Mouse (Mus musculus) adrenal gland, postnatal 14 days (tissue): Measurements from ENCODE around the gene Chst11. TPM values are rescaled to one million over a fixed set of nuclear protein-coding genes. Genes with fewer than 3 reads are reported as not detected.

ENCODE experiments used
- DNase-seq: peaks from one replicate; pipeline ENCODE4 v3.0.0; 2021; ENCODE audit warnings: mixed read lengths
- total RNA-seq: library from RNA; stranded (reverse); gene quantifications from 2 replicates; pipeline ENCODE4 v1.2.3, GENCODE M21; 2021

The Chst11 gene
- total RNA-seq, 1 experiment from 2014 or later: 31.8 TPM

DNA sequence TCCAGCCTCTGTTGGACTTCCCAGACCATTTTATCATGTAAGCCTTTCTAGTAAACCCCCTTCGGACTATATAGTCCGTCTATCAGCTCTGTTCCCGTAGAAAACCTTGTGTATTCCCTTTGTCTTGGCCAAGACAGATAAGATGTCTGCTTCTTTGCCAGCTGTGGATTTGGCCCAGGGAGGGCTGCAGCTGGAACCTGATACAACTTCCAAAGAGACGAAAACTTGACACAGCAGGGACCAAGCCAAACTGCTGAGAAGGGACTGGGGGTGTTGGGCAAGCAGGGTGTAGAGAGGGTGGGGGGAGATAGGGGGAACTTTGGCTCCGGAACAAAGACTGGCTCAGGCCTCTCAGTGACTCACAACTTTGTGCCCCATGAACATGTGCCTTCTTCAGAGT, 232.0 kb downstream of the Chst11 start:
- no peak for DNase-seq

DNA sequence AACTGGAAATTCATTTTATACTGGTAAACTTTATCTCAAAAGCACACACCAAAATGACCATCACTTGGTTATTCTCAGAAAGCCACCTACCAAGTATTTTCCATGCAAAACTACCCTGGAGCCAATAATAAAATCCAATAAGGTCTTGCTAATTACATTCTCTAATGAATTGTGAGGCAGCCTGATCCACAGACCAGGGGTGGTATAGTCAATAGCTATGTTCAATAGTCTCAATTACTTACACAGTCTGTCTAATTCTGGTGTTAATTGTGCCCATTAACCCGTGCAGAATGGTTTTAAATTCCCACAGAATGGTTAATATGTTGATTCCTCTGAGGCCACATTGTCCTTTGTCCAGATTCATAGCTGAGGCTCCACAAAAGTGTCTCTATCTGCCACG, 233.5 kb downstream of the Chst11 start:
- no peak for DNase-seq

DNA sequence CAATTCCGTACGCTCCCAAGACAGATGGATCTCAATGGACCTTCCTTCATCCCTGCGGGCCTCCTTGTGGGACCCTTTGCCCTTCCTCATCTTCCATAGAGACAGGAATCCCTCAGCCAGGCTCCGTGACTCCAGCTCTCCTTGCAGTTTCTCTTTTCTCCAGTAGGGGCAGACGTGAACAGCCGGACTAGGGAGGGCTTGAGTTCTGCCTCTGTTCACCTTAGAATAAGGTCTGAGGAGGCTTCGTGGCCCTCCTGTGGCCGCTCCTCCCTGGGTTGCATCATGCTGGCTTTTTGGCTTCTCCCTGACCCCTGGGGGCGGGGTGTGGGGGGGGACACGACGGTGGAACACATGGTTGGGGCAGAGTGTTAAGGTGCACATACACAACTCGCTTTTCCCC, 234.4 kb downstream of the Chst11 start:
- DNase-seq: peak; percentile 70

DNA sequence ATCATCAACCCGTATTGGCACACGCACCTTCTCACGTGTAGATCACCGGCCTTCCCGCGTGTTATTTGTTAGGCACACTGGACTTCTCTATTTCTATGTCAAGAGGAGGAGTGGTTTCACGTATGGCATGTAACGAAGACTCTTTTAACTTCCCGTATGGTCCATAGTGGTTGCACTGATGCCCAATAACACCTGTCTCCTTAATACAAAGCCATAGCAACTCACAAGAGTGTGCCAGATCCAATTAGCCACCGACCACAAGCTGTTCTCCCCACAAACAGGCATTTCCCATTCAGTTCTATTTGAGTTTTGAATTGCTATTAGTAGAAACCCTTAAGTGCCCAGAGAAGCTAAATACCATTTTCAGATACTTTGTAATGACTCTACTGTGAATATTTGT, 234.9 kb downstream of the Chst11 start:
- DNase-seq: no peak

DNA sequence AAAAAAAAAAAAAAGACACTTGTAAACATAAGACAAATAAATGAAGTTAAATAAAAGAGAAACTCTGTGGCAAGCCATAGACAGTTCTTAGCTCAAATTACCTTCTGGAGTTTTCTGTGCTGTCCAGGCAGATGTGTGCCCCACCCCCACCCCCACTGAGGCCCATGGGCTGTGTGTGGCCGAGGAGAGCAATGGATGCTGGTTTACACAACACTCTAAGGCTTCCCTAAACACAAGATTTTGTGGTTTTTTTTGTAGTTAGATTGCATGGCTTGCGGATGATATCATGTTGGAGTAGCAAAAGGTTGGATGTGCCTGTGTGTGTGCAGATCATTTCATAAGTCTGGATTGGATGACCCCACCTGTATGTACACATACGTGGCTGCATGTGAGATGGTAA, 235.5 kb downstream of the Chst11 start:
- DNase-seq: no peak

DNA sequence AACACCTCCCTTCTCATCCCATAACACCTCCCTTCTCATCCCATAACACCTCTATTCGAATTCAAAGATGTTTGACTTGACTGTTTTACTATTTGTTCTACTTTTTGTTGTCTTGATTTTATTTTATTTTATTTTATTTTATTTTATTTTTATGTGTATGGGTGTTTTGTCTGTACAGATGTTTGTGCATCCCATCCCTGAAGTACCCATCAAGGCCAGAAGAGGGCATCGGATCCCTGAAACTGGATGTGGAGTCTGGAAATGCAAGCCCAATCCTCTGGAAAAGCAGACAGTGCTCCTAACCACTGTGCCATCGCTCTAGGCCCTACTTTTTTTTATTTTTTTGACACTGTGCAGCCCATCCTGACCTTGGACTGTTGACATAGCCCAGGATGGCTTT, 239.7 kb downstream of the Chst11 start:
- peak; percentile 25 for DNase-seq

DNA sequence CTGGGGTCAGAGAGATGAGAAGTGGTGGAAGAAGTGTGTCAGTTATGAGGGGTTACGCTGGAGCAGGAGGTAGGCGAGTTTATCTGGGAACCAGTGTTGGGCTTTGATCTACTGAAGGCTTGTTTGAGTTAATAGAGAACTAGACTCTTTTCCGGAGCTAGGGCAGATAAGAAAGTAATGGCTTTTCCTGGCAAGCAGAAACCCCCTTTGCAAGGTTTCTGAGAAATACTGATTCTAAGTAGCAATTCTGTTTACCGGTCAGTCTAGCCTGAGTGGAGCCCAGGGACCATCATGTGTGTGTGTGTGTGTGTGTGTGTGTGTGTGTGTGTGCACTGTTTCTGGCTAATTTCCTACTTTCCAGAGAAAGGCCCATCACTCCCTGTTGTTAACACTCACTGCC, 243.3 kb downstream of the Chst11 start:
- no peak for DNase-seq

DNA sequence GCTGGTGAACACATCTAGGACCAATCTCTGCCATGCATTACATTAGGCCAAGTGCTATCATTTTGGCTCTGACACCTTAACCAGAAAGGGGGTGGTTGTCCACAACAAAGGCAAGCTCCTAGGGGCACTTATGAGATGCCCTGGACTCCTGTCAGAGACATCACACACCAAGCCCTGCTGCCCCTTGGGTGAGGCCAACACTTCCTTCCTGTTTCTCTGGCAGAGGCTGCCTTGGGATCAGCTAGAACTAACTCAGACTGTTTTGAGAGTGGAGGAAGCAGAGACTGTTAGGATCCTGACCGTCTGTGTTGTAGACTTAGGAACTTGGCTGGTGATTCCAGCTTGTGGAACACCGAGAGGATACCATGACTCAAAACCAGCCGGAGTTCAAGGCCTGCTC, 248.7 kb downstream of the Chst11 start:
- DNase-seq: no peak

DNA sequence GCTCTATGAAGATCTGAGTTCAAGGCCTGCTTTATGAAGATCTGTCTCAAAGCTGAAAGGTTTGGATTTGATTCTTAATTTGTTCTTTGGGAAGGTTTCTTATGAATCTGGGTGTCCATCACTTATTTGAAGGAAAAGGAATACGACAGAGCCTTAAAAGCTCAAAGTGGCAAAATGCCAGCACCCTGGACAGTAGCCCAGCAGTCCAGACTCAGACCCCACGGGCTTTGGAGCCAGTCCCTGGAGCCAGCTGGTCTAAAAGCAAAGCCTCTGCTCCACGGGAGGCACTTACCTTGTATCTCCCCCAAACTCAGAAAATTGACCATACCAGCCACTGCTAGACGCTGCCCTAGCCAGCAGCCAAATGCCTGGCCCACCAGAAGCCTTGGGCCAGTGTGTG, 249.1 kb downstream of the Chst11 start:
- peak; percentile 16 for DNase-seq

DNA sequence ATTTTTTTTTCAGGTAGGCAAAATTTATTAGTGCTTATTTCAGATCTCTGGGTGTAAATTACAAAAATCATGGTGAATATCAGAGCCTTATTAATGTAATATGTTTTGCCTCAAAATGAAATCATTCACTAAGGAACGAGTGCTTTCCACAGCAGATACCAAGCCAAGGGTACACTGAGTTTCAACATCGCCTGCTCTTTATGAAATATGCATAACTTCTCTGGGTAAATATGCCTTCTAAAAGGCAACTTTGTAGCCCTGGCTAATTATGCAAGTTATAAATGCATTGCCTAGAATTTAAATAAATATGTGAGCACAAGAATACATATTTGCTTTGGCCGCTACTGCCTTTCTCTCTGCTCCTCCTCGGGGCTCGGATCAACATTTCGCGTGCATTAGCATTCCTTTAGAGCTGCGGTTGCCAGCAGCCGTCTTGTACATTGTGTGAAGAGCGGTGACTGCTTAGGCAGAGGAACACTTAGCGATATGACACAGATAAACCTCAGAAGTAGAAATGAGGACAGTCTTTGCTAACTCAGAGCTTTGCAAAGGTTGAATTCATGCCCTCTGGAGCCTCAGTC, 256.9 kb downstream of the Chst11 start:
- DNase-seq: no peak

DNA sequence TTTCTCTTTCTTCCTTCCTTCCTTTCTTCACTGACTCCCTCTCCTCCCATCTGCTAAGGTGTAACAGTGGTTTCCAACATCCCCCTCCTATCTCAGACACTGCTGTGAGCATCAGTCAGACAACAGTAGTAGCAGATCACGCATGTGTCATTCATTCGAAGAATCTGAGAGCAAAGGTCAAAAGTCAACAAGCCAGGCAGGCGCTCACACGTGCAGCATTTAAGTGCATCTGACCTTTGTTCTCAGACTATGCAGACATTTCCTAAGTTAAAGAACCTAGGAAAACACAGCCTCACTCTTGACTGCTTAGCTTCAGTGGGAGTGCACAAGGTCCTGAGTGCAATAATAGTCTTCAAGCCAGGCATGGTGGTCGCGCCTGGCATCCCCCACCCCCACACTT, 258.8 kb downstream of the Chst11 start:
- DNase-seq: no peak

Other genes with a start within 250 kb of the Chst11 start
- gene Nfyb, start 221.4 kb upstream of the Chst11 start, total RNA-seq: 20.3 and 25.2 TPM in 2 replicates
- 106 and 115 TPM in 2 replicates for gene Txnrd1, start 151.5 kb upstream of the Chst11 start, total RNA-seq
- 2.3 and 3.0 TPM in 2 replicates for gene Eid3, start 118.9 kb upstream of the Chst11 start, total RNA-seq